Mouse (Mus musculus): ENCODE measurements at regions not wholly inside any gene's neighbourhood (a gene's known extent, or its start where the extent isn't known, plus 50 kb on each side); places are given as distances from the start of the nearest gene placed in this dataset.

- WGBS = 94% methylated on average over 14 of the region's 14 CpGs
- H3K4me2 ChIP-seq (ENCODE audit: low read length) = no peak overlapping the region
- H3K4me1 ChIP-seq (ENCODE audit: control insufficient read depth, insufficient read depth, low read depth, low read length) = no peaks in the 10 kb centered on the region
- no peak for ATAC-seq
- no peak overlapping the region for H3K9ac ChIP-seq (ENCODE audit: low read depth, low read length)
- no peaks in the 10 kb centered on the region for H3K27me3 ChIP-seq (replicated peaks; ENCODE audit: control insufficient read depth, insufficient read depth, low read length)
- no peaks in the 10 kb centered on the region for H3K36me3 ChIP-seq (ENCODE audit: control insufficient read depth, insufficient read depth, low read length)
- no peak overlapping the region for H3K27ac ChIP-seq (ENCODE audit: low read depth, low read length)
- no peak overlapping the region for H3K4me3 ChIP-seq (ENCODE audit: low read length)
- no peaks in the 10 kb centered on the region for H3K9me3 ChIP-seq (ENCODE audit: control insufficient read depth, low read length)
These were observed 147.5 kb upstream of the Mrps10 start for GRCm38 (mm10) chr17:47221068-47221796.

DNA sequence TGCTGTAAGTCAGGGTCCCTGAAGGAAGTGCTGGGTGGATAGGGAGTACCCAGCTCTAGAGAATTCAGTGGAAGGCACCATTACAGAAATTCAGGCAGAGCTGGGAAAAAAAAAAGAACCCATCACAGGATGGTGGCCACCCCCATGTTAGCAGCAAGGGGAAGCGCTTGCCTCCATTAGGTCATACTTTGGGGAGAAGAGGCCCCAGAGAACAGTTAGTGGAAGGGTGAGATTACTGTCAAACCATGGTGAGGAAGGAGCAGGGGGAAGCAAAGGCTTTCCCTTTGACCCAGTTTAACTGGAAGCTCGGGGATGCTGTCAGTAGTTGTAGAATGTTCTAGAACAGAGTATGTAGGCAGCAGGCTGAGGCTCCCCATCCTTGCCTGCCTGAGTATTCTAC, 148.8 kb upstream of the Mrps10 start:
- Histone ChIP-seq H3K27me3 (replicated peaks; ENCODE audit: control insufficient read depth, insufficient read depth, low read length) (no peaks in the 10 kb centered on the region), H3K9me3 (ENCODE audit: control insufficient read depth, low read length) (no peaks in the 10 kb centered on the region), H3K4me3 (ENCODE audit: low read length) (no peak overlapping the region), H3K4me1 (ENCODE audit: control insufficient read depth, insufficient read depth, low read depth, low read length) (no peaks in the 10 kb centered on the region), H3K4me2 (ENCODE audit: low read length) (no peak overlapping the region), H3K9ac (ENCODE audit: low read depth, low read length) (no peak overlapping the region), H3K36me3 (ENCODE audit: control insufficient read depth, insufficient read depth, low read length) (no peaks in the 10 kb centered on the region), H3K27ac (ENCODE audit: low read depth, low read length) (no peak overlapping the region)
- no peak for ATAC-seq
- 76% methylated on average over 2 of the region's 2 CpGs for WGBS

GRCm38 (mm10) chr17:47216490-47216889, 152.2 kb upstream of the Mrps10 start:
- H3K4me3 ChIP-seq (ENCODE audit: low read length) = no peak overlapping the region
- ATAC-seq = no peak
- H3K4me1 ChIP-seq (ENCODE audit: control insufficient read depth, insufficient read depth, low read depth, low read length) = no peaks in the 10 kb centered on the region
- no peak overlapping the region for H3K4me2 ChIP-seq (ENCODE audit: low read length)
- no peaks in the 10 kb centered on the region for H3K9me3 ChIP-seq (ENCODE audit: control insufficient read depth, low read length)
- no peak overlapping the region for H3K9ac ChIP-seq (ENCODE audit: low read depth, low read length)
- no peaks in the 10 kb centered on the region for H3K27me3 ChIP-seq (replicated peaks; ENCODE audit: control insufficient read depth, insufficient read depth, low read length)
- H3K27ac ChIP-seq (ENCODE audit: low read depth, low read length) = no peak overlapping the region
- H3K36me3 ChIP-seq (ENCODE audit: control insufficient read depth, insufficient read depth, low read length) = no peaks in the 10 kb centered on the region
- 86% methylated on average over 3 of the region's 3 CpGs for WGBS

DNA sequence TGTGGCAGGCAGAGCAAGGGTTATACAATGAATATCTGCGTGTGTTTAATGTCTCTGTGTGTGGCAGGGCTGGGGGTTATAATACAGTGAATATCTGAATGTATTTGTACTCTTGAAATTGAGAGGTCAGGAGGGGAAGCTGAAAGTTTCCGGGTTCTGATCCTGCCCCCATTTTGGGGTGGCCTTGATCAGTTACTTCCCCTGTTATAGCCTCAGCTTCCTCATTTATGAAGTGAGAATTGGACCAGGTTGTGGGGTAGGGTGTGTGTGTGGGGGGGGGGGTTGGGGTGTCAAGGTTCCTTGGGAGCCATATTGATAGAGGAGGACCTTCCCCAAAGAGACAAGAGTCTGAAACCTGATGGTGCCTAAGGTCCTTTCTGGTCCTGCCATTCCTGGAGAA, 152.8 kb upstream of the Mrps10 start:
- 90% methylated on average over 2 of the region's 2 CpGs for WGBS

GRCm38 (mm10) chr17:47214111-47214510, 154.6 kb upstream of the Mrps10 start:
- H3K27ac ChIP-seq (ENCODE audit: low read depth, low read length) = no peak overlapping the region
- ATAC-seq = no peak
- H3K9ac ChIP-seq (ENCODE audit: low read depth, low read length) = no peak overlapping the region
- H3K4me3 ChIP-seq (ENCODE audit: low read length) = no peak overlapping the region
- 96% methylated on average over 8 of the region's 8 CpGs for WGBS
- no peaks in the 10 kb centered on the region for H3K4me1 ChIP-seq (ENCODE audit: control insufficient read depth, insufficient read depth, low read depth, low read length)
- no peaks in the 10 kb centered on the region for H3K27me3 ChIP-seq (replicated peaks; ENCODE audit: control insufficient read depth, insufficient read depth, low read length)
- H3K9me3 ChIP-seq (ENCODE audit: control insufficient read depth, low read length) = no peaks in the 10 kb centered on the region
- H3K36me3 ChIP-seq (ENCODE audit: control insufficient read depth, insufficient read depth, low read length) = no peaks in the 10 kb centered on the region
- H3K4me2 ChIP-seq (ENCODE audit: low read length) = no peak overlapping the region

More for the DNA sequence above, 152.8 kb upstream of the Mrps10 start:
- Histone ChIP-seq H3K9ac (ENCODE audit: low read depth, low read length) (no peak overlapping the region), H3K36me3 (ENCODE audit: control insufficient read depth, insufficient read depth, low read length) (no peaks in the 10 kb centered on the region), H3K4me2 (ENCODE audit: low read length) (no peak overlapping the region), H3K4me3 (ENCODE audit: low read length) (no peak overlapping the region), H3K4me1 (ENCODE audit: control insufficient read depth, insufficient read depth, low read depth, low read length) (no peaks in the 10 kb centered on the region), H3K9me3 (ENCODE audit: control insufficient read depth, low read length) (no peaks in the 10 kb centered on the region), H3K27me3 (replicated peaks; ENCODE audit: control insufficient read depth, insufficient read depth, low read length) (no peaks in the 10 kb centered on the region), H3K27ac (ENCODE audit: low read depth, low read length) (no peak overlapping the region)
- no peak for ATAC-seq

- Histone ChIP-seq H3K9ac (ENCODE audit: low read depth, low read length) (no peak overlapping the region), H3K36me3 (ENCODE audit: control insufficient read depth, insufficient read depth, low read length) (no peaks in the 10 kb centered on the region), H3K4me1 (ENCODE audit: control insufficient read depth, insufficient read depth, low read depth, low read length) (no peaks in the 10 kb centered on the region), H3K9me3 (ENCODE audit: control insufficient read depth, low read length) (no peaks in the 10 kb centered on the region), H3K4me3 (ENCODE audit: low read length) (no peak overlapping the region), H3K27ac (ENCODE audit: low read depth, low read length) (no peak overlapping the region), H3K4me2 (ENCODE audit: low read length) (no peak overlapping the region), H3K27me3 (replicated peaks; ENCODE audit: control insufficient read depth, insufficient read depth, low read length) (no peaks in the 10 kb centered on the region)
- no peak for ATAC-seq
- 75% methylated on average over 22 of the region's 22 CpGs for WGBS
These were observed 158.1 kb upstream of the Mrps10 start for GRCm38 (mm10) chr17:47210441-47211196.

DNA sequence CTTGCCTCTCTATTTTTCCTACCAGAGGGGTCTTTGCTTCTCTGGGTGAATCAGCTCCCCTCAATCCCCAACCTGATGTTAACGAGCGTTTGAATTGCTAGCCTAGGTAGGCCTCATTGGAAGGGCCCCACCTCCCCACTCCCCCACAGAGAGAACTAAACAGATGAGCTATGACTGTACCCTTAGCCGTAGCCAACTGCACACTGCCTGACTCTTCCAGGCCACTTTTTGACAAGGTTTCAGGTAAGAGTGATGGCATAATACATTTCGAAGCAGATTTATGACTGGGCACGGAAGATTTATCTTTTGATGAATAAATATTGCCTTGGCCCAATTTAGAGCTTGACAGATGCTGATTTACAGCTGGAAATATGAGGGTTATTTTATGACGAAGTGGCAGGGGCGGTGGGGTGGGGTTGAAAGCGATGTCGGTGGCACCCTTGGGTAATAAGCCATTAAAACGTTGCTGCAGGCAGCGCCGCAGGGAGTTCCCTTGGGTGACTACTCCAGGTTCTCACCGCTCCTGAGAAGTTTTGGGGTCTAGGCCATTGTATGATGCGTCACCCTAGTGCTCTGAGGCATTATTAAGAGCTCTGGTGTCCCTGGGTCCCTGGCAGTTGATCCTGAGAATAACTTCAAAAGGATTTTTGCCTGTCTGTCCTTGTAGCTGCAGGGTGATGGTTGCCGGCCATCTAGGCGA, 159.7 kb upstream of the Mrps10 start:
- no peak overlapping the region for H3K27ac ChIP-seq (ENCODE audit: low read depth, low read length)
- H3K9ac ChIP-seq (ENCODE audit: low read depth, low read length) = no peak overlapping the region
- no peaks in the 10 kb centered on the region for H3K36me3 ChIP-seq (ENCODE audit: control insufficient read depth, insufficient read depth, low read length)
- H3K4me1 ChIP-seq (ENCODE audit: control insufficient read depth, insufficient read depth, low read depth, low read length) = no peaks in the 10 kb centered on the region
- no peak for ATAC-seq
- H3K9me3 ChIP-seq (ENCODE audit: control insufficient read depth, low read length) = no peaks in the 10 kb centered on the region
- H3K4me2 ChIP-seq (ENCODE audit: low read length) = no peak overlapping the region
- H3K4me3 ChIP-seq (ENCODE audit: low read length) = no peak overlapping the region
- H3K27me3 ChIP-seq (replicated peaks; ENCODE audit: control insufficient read depth, insufficient read depth, low read length) = no peaks in the 10 kb centered on the region
- WGBS = 79% methylated on average over 16 of the region's 16 CpGs

DNA sequence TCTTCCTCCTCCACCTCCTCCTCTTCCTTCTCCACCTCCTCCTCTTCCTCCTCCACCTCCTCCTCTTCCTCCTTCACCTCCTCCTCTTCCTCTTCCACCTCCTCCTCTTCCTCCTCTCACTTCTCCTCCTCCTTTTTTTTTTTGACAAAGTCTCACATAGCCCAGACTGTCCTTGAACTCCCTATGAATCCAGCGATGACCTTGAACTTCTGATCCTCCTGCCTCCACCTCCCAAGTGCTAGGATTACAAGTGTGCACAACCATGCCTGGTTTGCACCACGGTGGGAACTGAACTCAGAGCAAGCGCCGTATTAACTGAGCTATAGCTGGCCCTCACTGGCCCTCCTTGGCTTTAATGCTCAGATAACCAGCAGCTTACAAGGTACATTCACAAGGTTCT, 161.2 kb upstream of the Mrps10 start:
- 97% methylated on average over 4 of the region's 4 CpGs for WGBS
- H3K9me3 ChIP-seq (ENCODE audit: control insufficient read depth, low read length) = no peaks in the 10 kb centered on the region
- H3K27ac ChIP-seq (ENCODE audit: low read depth, low read length) = no peak overlapping the region
- H3K4me1 ChIP-seq (ENCODE audit: control insufficient read depth, insufficient read depth, low read depth, low read length) = no peaks in the 10 kb centered on the region
- no peak for ATAC-seq
- no peak overlapping the region for H3K4me2 ChIP-seq (ENCODE audit: low read length)
- H3K36me3 ChIP-seq (ENCODE audit: control insufficient read depth, insufficient read depth, low read length) = no peaks in the 10 kb centered on the region
- no peak overlapping the region for H3K4me3 ChIP-seq (ENCODE audit: low read length)
- H3K27me3 ChIP-seq (replicated peaks; ENCODE audit: control insufficient read depth, insufficient read depth, low read length) = no peaks in the 10 kb centered on the region
- no peak overlapping the region for H3K9ac ChIP-seq (ENCODE audit: low read depth, low read length)

DNA sequence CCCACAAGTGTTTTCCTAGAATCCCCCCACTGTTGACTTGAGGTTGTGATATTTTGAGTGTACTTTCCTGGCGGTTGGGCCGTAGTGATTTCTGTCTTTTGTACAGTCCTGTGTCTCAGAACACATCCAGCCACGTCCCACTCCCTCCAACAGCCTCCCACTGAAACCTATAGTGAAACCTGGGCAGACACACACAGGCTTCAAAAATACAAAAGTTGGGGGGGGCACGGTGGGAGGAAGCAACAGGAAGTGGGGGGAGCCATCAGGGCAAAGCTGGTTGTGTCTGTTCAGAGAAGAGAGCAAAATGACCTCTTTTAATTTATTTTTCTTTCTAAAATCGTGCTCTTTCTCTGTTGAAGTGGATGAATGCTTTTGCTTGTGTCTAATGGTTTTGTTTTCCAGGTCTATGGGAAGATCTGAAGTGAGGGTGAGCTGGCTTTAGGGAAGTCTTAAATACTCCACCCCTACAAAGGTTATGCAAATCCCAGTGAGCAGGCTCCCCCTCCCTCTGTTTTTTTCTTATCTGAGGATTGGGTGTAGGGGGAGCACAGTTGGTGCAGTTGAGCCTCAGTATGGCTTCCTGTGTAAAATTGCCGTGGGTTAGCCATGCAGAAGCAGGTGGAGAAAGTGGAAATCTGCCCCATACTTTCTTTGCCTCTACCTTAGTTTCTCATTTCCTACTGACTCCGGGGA, 164.1 kb upstream of the Mrps10 start:
- H3K4me2 ChIP-seq (ENCODE audit: low read length) = no peak overlapping the region
- no peaks in the 10 kb centered on the region for H3K36me3 ChIP-seq (ENCODE audit: control insufficient read depth, insufficient read depth, low read length)
- no peak for ATAC-seq
- no peak overlapping the region for H3K9ac ChIP-seq (ENCODE audit: low read depth, low read length)
- 74% methylated on average over 7 of the region's 7 CpGs for WGBS
- H3K9me3 ChIP-seq (ENCODE audit: control insufficient read depth, low read length) = no peaks in the 10 kb centered on the region
- H3K4me3 ChIP-seq (ENCODE audit: low read length) = no peak overlapping the region
- no peaks in the 10 kb centered on the region for H3K4me1 ChIP-seq (ENCODE audit: control insufficient read depth, insufficient read depth, low read depth, low read length)
- H3K27ac ChIP-seq (ENCODE audit: low read depth, low read length) = no peak overlapping the region
- no peaks in the 10 kb centered on the region for H3K27me3 ChIP-seq (replicated peaks; ENCODE audit: control insufficient read depth, insufficient read depth, low read length)

All from hindbrain, embryonic 16.5 days (tissue).